Mouse (Mus musculus): ENCODE data around the gene Olfr913. TPM values are rescaled to one million over a fixed set of nuclear protein-coding genes. Genes with fewer than 3 reads are reported as not detected.

Gene Olfr913
- not detected in 2 replicates for polyA plus RNA-seq (2011; ENCODE audit: insufficient read length, low read depth, missing spikeins)

DNA sequence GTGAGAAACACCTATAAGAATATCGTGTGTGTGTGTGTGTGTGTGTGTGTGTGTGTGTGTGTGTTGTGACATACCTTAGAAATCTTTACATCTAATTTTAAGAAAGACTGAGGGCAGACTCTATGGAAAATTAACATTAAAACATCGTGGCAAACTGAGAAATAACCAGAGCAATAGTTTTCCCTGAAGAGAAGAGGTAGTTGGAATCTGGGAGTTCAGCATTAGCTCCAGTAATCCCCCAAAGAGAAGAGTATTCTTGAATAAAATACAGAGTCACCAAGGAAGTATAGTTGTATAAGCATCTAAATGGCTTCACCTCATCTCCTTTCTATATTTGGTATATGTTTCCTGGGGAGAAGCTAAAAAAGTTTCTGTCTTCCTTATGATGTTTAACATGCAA is at the start of gene Olfr913:
Olfr913 (plus strand) TSS at position 301 of the 400 bp plus-strand sequence.
- no peaks in the 10 kb centered on the region for H3K4me1 ChIP-seq (ENCODE audit: control insufficient read depth, insufficient read depth, low read length)
- TF ChIP-seq CTCF (IDR thresholded peaks at IDR 0.05; ENCODE audit: borderline replicate concordance, insufficient read depth, low read length): no peak
- H3K4me3 ChIP-seq (ENCODE audit: insufficient read depth, low read length): no peak within 1 kb of the TSS
- no peak within 1 kb of the TSS for H3K27ac ChIP-seq (ENCODE audit: insufficient read depth, low read length)

DNA sequence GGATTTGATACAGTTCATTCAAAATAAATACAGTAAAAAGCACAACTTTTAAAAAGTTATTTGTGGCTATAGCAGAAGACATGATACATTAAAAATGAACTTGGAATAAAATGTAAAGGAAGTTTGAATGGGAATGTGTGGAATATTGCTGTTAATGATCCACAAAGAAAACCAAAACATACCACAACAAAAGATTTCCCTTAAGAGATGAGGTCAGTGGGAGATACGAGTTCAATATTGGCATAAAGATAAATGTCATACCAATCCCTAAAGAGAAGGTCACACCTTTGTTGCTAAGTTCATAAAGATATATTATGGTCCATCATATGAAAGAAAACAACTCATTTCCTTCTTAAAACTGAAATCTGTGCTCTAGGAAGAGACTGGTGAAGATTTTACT is 12.7 kb upstream of the Olfr913 start, which contains the start of gene Olfr912:
Olfr912 (plus strand) TSS at position 301 of the 400 bp plus-strand sequence.
- TF ChIP-seq POLR2A (IDR thresholded peaks at IDR 0.05; ENCODE audit: low read depth, low read length) (no peak), CTCF (IDR thresholded peaks at IDR 0.05; ENCODE audit: borderline replicate concordance, insufficient read depth, low read length) (no peak)
- Histone ChIP-seq H3K4me1 (ENCODE audit: control insufficient read depth, insufficient read depth, low read length) (no peaks in the 10 kb centered on the region), H3K27ac (ENCODE audit: insufficient read depth, low read length) (no peak within 1 kb of the TSS), H3K4me3 (ENCODE audit: insufficient read depth, low read length) (no peak within 1 kb of the TSS)

GRCm38 (mm10) chr9:38591056-38591455 is 1.5 kb upstream of the Olfr913 start:
- H3K27ac ChIP-seq (ENCODE audit: insufficient read depth, low read length): no peak overlapping the region
- no peak overlapping the region for H3K4me3 ChIP-seq (ENCODE audit: insufficient read depth, low read length)
- TF ChIP-seq CTCF (IDR thresholded peaks at IDR 0.05; ENCODE audit: borderline replicate concordance, insufficient read depth, low read length) (no peak), POLR2A (IDR thresholded peaks at IDR 0.05; ENCODE audit: low read depth, low read length) (no peak)
- H3K4me1 ChIP-seq (ENCODE audit: control insufficient read depth, insufficient read depth, low read length): no peaks in the 10 kb centered on the region

- TF ChIP-seq CTCF (IDR thresholded peaks at IDR 0.05; ENCODE audit: borderline replicate concordance, insufficient read depth, low read length) (no peak), POLR2A (IDR thresholded peaks at IDR 0.05; ENCODE audit: low read depth, low read length) (no peak)
- H3K4me1 ChIP-seq (ENCODE audit: control insufficient read depth, insufficient read depth, low read length): no peaks in the 10 kb centered on the region
These were observed 12.2 kb downstream of the Olfr913 start, which contains the start of gene Olfr914 for GRCm38 (mm10) chr9:38604802-38605201. Gene Olfr914, plus strand, starts transcription at chr9:38605102.

GRCm38 (mm10) chr9:38632406-38632805 is 39.8 kb downstream of the Olfr913 start:
- Histone ChIP-seq H3K4me3 (ENCODE audit: insufficient read depth, low read length) (no peak overlapping the region), H3K4me1 (ENCODE audit: control insufficient read depth, insufficient read depth, low read length) (no peaks in the 10 kb centered on the region), H3K27ac (ENCODE audit: insufficient read depth, low read length) (no peak overlapping the region)
- TF ChIP-seq POLR2A (IDR thresholded peaks at IDR 0.05; ENCODE audit: low read depth, low read length) (no peak), CTCF (IDR thresholded peaks at IDR 0.05; ENCODE audit: borderline replicate concordance, insufficient read depth, low read length) (no peak)

More at GRCm38 (mm10) chr9:38604802-38605201, 12.2 kb downstream of the Olfr913 start, which contains the start of gene Olfr914:
- Histone ChIP-seq H3K4me3 (ENCODE audit: insufficient read depth, low read length) (no peak within 1 kb of the TSS), H3K27ac (ENCODE audit: insufficient read depth, low read length) (no peak within 1 kb of the TSS)

Other genes starting within 250 kb of the Olfr913 start
- not detected in 2 replicates for gene Olfr898, start 244.3 kb upstream of the Olfr913 start, polyA plus RNA-seq (2011; ENCODE audit: insufficient read length, low read depth, missing spikeins)
- gene Olfr250, start 225.9 kb upstream of the Olfr913 start, polyA plus RNA-seq (2011; ENCODE audit: insufficient read length, low read depth, missing spikeins): not detected in 2 replicates
- gene Olfr251, start 215.7 kb upstream of the Olfr913 start, polyA plus RNA-seq (2011; ENCODE audit: insufficient read length, low read depth, missing spikeins): not detected in 2 replicates
- not detected in 2 replicates for gene Olfr147, start 191.1 kb upstream of the Olfr913 start, polyA plus RNA-seq (2011; ENCODE audit: insufficient read length, low read depth, missing spikeins)
- gene Olfr901, start 163.3 kb upstream of the Olfr913 start, polyA plus RNA-seq (2011; ENCODE audit: insufficient read length, low read depth, missing spikeins): not detected in 2 replicates
- gene Olfr902, start 145.1 kb upstream of the Olfr913 start, polyA plus RNA-seq (2011; ENCODE audit: insufficient read length, low read depth, missing spikeins): not detected in 2 replicates
- gene Olfr904, start 129.6 kb upstream of the Olfr913 start, polyA plus RNA-seq (2011; ENCODE audit: insufficient read length, low read depth, missing spikeins): not detected in 2 replicates
- 0.12 and 0.32 TPM in 2 replicates for gene Olfr905, start 121.7 kb upstream of the Olfr913 start, polyA plus RNA-seq (2011; ENCODE audit: insufficient read length, low read depth, missing spikeins)
- gene Olfr906, start 105.7 kb upstream of the Olfr913 start, polyA plus RNA-seq (2011; ENCODE audit: insufficient read length, low read depth, missing spikeins): not detected in 2 replicates
- not detected in 2 replicates for gene Olfr907, start 97.0 kb upstream of the Olfr913 start, polyA plus RNA-seq (2011; ENCODE audit: insufficient read length, low read depth, missing spikeins)
- gene Olfr911-ps1, start 71.2 kb upstream of the Olfr913 start, polyA plus RNA-seq (2011; ENCODE audit: insufficient read length, low read depth, missing spikeins): not detected in 2 replicates
- gene Olfr910, start 54.9 kb upstream of the Olfr913 start, polyA plus RNA-seq (2011; ENCODE audit: insufficient read length, low read depth, missing spikeins): not detected in 2 replicates
- gene Olfr912, start 12.6 kb upstream of the Olfr913 start, polyA plus RNA-seq (2011; ENCODE audit: insufficient read length, low read depth, missing spikeins): 0.18 TPM in 1 of 2 replicates, not detected in the other
- not detected in 2 replicates for gene Olfr914, start 12.3 kb downstream of the Olfr913 start, polyA plus RNA-seq (2011; ENCODE audit: insufficient read length, low read depth, missing spikeins)
- not detected in 2 replicates for gene Olfr916, start 67.1 kb downstream of the Olfr913 start, polyA plus RNA-seq (2011; ENCODE audit: insufficient read length, low read depth, missing spikeins)
- gene Olfr917, start 73.1 kb downstream of the Olfr913 start, polyA plus RNA-seq (2011; ENCODE audit: insufficient read length, low read depth, missing spikeins): not detected in 2 replicates
- gene Olfr918, start 81.8 kb downstream of the Olfr913 start, polyA plus RNA-seq (2011; ENCODE audit: insufficient read length, low read depth, missing spikeins): not detected in 2 replicates
- gene Olfr919, start 110.9 kb downstream of the Olfr913 start, polyA plus RNA-seq (2011; ENCODE audit: insufficient read length, low read depth, missing spikeins): not detected in 2 replicates
- 92.0 and 92.3 TPM in 2 replicates for gene Vwa5a, start 125.5 kb downstream of the Olfr913 start, polyA plus RNA-seq (2011; ENCODE audit: insufficient read length, low read depth, missing spikeins)
- gene Olfr920, start 159.5 kb downstream of the Olfr913 start, polyA plus RNA-seq (2011; ENCODE audit: insufficient read length, low read depth, missing spikeins): 0.13 and 0.14 TPM in 2 replicates
- gene Olfr921, start 180.3 kb downstream of the Olfr913 start, polyA plus RNA-seq (2011; ENCODE audit: insufficient read length, low read depth, missing spikeins): not detected in 2 replicates
- not detected in 2 replicates for gene Olfr922, start 221.9 kb downstream of the Olfr913 start, polyA plus RNA-seq (2011; ENCODE audit: insufficient read length, low read depth, missing spikeins)
- not detected in 2 replicates for gene Olfr923, start 233.8 kb downstream of the Olfr913 start, polyA plus RNA-seq (2011; ENCODE audit: insufficient read length, low read depth, missing spikeins)